Mouse (Mus musculus): ENCODE data around the gene Gng5. TPM values are rescaled to one million over a fixed set of nuclear protein-coding genes. Genes with fewer than 3 reads are reported as not detected.
A peak's percentile ranks its signal among the peaks of the same experiment; 100 is the strongest.

The Gng5 gene
- polyA plus RNA-seq, 1 experiment: 435 TPM

DNA sequence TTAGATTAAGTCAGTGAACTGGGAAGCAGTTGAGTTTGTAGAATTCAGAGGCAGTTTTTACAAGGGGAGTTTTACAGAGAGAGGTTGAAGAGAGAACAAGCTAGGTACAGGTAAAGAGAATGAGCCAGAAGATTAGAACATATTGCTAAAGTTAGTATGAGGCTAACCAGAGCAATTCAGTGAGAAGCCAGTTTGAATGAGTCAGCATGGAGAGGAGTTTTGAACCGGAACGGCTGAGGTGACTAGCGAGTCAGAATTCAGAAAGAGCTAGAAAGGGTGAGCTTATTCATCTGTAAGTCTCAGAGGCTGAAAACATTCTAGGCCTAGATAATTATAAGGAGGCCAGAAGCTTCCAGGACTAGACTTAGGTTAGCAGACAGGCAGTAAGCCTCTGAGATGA is 25.2 kb upstream of the Gng5 start:
- Histone ChIP-seq H3K4me3 (ENCODE audit: low read depth, low read length) (no peak overlapping the region), H3K36me3 (ENCODE audit: control insufficient read depth, insufficient read depth, low read length) (no peaks in the 10 kb centered on the region), H3K27me3 (ENCODE audit: control insufficient read depth, insufficient read depth, low read length) (no peaks in the 10 kb centered on the region), H3K4me1 (ENCODE audit: control insufficient read depth, insufficient read depth, insufficient read length, low read length) (no peaks in the 10 kb centered on the region), H3K27ac (ENCODE audit: insufficient read depth, low read depth, low read length) (no peak overlapping the region)
- TF ChIP-seq CTCF (IDR thresholded peaks at IDR 0.05; ENCODE audit: extremely low read depth, insufficient read length, insufficient replicate concordance, low read depth, low read length): no peak
- no peak for TF ChIP-seq POLR2A (IDR thresholded peaks at IDR 0.05; ENCODE audit: low read depth, low read length)
- 94% methylated on average over 3 of the region's 3 CpGs for whole genome bisulfite sequencing

DNA sequence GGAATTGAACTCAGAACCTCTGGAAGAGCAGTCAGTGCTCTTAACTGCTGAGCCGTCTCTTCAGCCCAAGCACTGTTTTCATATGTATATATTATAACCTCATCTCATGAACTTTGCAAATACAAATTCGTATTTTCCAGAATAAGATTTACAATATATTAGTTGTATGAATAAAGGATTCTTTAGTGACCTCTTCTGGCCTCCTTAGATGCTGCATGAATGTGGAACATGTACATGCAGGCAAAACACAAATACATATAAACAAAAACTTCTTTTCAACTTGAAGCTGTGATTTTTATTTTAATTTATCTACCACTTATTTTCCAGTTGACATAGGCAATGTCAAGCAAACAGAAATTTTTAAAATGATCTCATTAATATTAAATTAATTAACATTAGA is 17.6 kb upstream of the Gng5 start:
- H3K4me1 ChIP-seq (ENCODE audit: control insufficient read depth, insufficient read depth, insufficient read length, low read length): no peaks in the 10 kb centered on the region
- H3K27me3 ChIP-seq (ENCODE audit: control insufficient read depth, insufficient read depth, low read length): no peaks in the 10 kb centered on the region
- no peak for TF ChIP-seq POLR2A (IDR thresholded peaks at IDR 0.05; ENCODE audit: low read depth, low read length)
- TF ChIP-seq CTCF (IDR thresholded peaks at IDR 0.05; ENCODE audit: extremely low read depth, insufficient read length, insufficient replicate concordance, low read depth, low read length): no peak
- WGBS: 56% methylated on average over 2 of the region's 2 CpGs
- H3K36me3 ChIP-seq (ENCODE audit: control insufficient read depth, insufficient read depth, low read length): no peaks in the 10 kb centered on the region
- H3K27ac ChIP-seq (ENCODE audit: insufficient read depth, low read depth, low read length): no peak overlapping the region
- H3K4me3 ChIP-seq (ENCODE audit: low read depth, low read length): no peak overlapping the region

DNA sequence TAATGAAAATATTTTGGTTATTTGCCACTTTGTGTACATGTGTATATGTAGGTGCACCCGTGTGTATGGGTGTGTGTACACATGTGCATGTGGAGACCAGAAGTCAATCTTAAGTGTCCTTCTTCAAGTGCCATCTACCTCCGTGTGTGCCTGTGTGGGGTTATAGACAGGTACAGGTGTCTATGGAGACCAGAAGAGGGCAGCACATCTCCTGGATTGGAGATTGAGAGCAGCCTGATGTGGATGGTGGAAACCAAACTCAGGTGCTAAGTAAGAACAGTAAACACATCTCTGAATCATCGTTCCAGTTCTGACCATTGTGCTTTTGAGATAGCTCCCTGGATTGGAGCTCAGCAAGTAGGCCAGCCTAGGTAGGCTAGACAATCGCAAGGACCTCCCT is 13.1 kb upstream of the Gng5 start:
- Histone ChIP-seq H3K27ac (ENCODE audit: insufficient read depth, low read depth, low read length) (no peak overlapping the region), H3K27me3 (ENCODE audit: control insufficient read depth, insufficient read depth, low read length) (no peaks in the 10 kb centered on the region), H3K4me1 (ENCODE audit: control insufficient read depth, insufficient read depth, insufficient read length, low read length) (no peaks in the 10 kb centered on the region), H3K4me3 (ENCODE audit: low read depth, low read length) (no peak overlapping the region), H3K36me3 (ENCODE audit: control insufficient read depth, insufficient read depth, low read length) (no peaks in the 10 kb centered on the region)
- 89% methylated on average over 4 of the region's 4 CpGs for WGBS
- no peak for TF ChIP-seq POLR2A (IDR thresholded peaks at IDR 0.05; ENCODE audit: low read depth, low read length)
- TF ChIP-seq CTCF (IDR thresholded peaks at IDR 0.05; ENCODE audit: extremely low read depth, insufficient read length, insufficient replicate concordance, low read depth, low read length): no peak

DNA sequence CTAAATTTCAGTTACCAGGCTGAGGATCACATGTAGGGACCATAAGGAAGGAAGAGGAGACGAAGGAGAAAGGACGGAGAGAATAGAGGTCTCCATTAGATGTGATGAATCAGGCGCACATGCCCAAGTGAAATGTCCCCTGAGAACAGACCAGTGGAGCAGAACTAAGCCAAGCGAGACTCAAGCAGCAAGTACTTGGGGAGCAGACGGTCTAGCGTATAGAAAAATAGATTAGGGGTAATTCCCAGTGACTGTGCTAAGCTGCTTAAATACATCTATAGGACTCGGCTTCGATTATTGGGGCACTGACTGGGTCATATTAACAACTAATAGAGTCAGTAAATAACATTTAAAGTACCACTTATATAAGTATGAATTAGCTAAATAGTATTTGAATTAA is 4.7 kb upstream of the Gng5 start:
- no peaks in the 10 kb centered on the region for H3K36me3 ChIP-seq (ENCODE audit: control insufficient read depth, insufficient read depth, low read length)
- no peaks in the 10 kb centered on the region for H3K27me3 ChIP-seq (ENCODE audit: control insufficient read depth, insufficient read depth, low read length)
- H3K4me1 ChIP-seq (ENCODE audit: control insufficient read depth, insufficient read depth, insufficient read length, low read length): no peaks in the 10 kb centered on the region
- WGBS: 92% methylated on average over 8 of the region's 8 CpGs
- no peak overlapping the region for H3K4me3 ChIP-seq (ENCODE audit: low read depth, low read length)
- TF ChIP-seq POLR2A (IDR thresholded peaks at IDR 0.05; ENCODE audit: low read depth, low read length): no peak
- no peak overlapping the region for H3K27ac ChIP-seq (ENCODE audit: insufficient read depth, low read depth, low read length)

DNA sequence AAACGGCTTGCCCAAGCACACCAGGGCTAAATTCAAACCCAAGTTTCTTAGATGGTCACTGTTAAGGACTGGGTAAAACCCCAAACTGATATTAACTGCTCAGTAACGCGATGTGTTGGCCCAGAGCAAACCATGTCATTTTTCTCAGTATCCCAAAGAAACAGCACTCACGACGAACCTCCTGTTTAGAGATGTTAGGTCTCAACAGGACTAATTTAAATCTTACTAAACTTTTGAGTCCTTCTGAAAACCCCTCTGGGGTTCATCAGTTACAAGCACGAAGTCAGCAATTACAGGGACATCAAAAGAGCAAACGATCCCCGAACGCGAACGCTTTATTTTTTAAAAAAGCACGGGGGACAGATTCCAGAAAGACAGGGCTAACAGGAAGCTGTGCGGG is 618 bp upstream of the Gng5 start:
- Histone ChIP-seq H3K27ac (ENCODE audit: insufficient read depth, low read depth, low read length) (peak overlapping the region; percentile 87), H3K4me1 (ENCODE audit: control insufficient read depth, insufficient read depth, insufficient read length, low read length) (no peaks in the 10 kb centered on the region), H3K36me3 (ENCODE audit: control insufficient read depth, insufficient read depth, low read length) (peaks cover 9% of the 10 kb centered on the region), H3K4me3 (ENCODE audit: low read depth, low read length) (peak overlapping the region; percentile 96), H3K27me3 (ENCODE audit: control insufficient read depth, insufficient read depth, low read length) (no peaks in the 10 kb centered on the region)
- TF ChIP-seq CTCF (IDR thresholded peaks at IDR 0.05; ENCODE audit: extremely low read depth, insufficient read length, insufficient replicate concordance, low read depth, low read length) (no peak), POLR2A (IDR thresholded peaks at IDR 0.05; ENCODE audit: low read depth, low read length) (no peak)
- 1% methylated on average over 13 of the region's 13 CpGs for WGBS

DNA sequence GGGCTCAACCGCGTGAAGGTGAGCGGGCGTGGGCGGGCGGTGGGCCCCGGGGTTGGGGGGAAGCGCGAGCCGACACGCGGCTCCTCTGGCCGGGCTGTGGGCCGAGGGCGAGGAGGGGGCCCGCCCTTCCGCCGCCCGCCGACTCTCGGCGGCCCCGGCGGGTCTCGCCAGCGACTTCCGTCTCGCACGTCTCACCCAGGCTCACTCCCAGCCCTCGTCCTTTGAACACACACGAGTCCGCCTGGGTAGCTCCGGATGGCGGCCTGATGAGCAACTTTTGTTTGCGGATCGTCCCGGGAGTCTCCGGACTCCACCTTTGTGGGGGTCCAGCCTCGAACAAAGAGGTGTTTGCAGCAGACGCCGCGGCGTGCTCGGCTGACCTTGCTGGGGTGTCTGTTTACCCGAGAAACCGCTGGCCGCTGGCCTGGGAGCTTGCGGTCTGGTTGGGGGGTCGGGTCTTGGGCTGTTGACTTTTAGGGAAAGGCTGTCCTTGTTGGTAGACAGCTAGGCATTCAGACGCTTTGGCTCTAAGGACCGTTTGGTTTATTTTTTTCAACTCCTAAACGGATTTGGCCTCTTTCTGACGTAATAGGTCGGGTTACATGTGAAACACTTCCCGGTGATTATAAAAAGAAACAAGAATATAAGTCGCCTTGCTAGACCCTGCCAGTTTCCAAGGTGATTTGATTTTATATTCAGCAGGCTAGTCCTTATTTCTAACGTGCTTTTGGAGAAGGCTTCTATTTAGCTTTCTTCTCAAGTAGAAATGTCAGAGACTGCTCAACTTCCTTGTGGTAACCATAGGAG is 599 bp downstream of the Gng5 start:
- Histone ChIP-seq H3K27ac (ENCODE audit: insufficient read depth, low read depth, low read length) (peak overlapping the region; percentile 85), H3K36me3 (ENCODE audit: control insufficient read depth, insufficient read depth, low read length) (peaks cover 11% of the 10 kb centered on the region), H3K4me3 (ENCODE audit: low read depth, low read length) (peak overlapping the region; percentile 96), H3K4me1 (ENCODE audit: control insufficient read depth, insufficient read depth, insufficient read length, low read length) (no peaks in the 10 kb centered on the region), H3K27me3 (ENCODE audit: control insufficient read depth, insufficient read depth, low read length) (no peaks in the 10 kb centered on the region)
- TF ChIP-seq POLR2A (IDR thresholded peaks at IDR 0.05; ENCODE audit: low read depth, low read length) (peak; percentile 12; the same call in 1 of the 2 replicates), CTCF (IDR thresholded peaks at IDR 0.05; ENCODE audit: extremely low read depth, insufficient read length, insufficient replicate concordance, low read depth, low read length) (no peak)
- WGBS: under 1% methylated on average over 57 of the region's 57 CpGs

DNA sequence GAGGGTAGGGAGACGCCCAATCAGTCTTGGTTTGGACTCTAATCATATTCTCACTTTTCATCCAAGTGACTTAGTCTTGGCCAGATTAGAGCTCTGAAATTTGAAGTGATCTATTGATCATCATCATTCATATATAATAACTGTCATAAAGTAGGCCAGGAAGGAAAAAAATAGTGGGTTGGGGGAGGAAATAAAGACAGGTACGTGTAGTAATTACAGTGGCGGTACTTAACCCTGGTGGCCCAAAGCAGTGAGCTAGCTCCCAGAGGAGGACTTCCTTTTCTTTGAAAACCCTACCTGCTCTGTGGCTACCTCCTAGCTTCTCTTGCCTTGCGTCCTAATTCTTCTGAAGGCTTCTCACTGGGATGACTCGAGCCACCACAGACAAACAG is 1.2 kb downstream of the Gng5 start:
- Histone ChIP-seq H3K27me3 (ENCODE audit: control insufficient read depth, insufficient read depth, low read length) (no peaks in the 10 kb centered on the region), H3K36me3 (ENCODE audit: control insufficient read depth, insufficient read depth, low read length) (peaks cover 15% of the 10 kb centered on the region), H3K27ac (ENCODE audit: insufficient read depth, low read depth, low read length) (peak overlapping the region; percentile 85), H3K4me3 (ENCODE audit: low read depth, low read length) (peak overlapping the region; percentile 28; the same call in 1 of the 2 replicates), H3K4me1 (ENCODE audit: control insufficient read depth, insufficient read depth, insufficient read length, low read length) (no peaks in the 10 kb centered on the region)
- TF ChIP-seq CTCF (IDR thresholded peaks at IDR 0.05; ENCODE audit: extremely low read depth, insufficient read length, insufficient replicate concordance, low read depth, low read length) (no peak), POLR2A (IDR thresholded peaks at IDR 0.05; ENCODE audit: low read depth, low read length) (no peak)
- 3% methylated on average over 5 of the region's 5 CpGs for WGBS

All from small intestine, adult 2 months (tissue).